Mouse (Mus musculus) intestine, embryonic 14.5 days (tissue): ENCODE measurements around the gene Gfra1. TPM values are rescaled to one million over a fixed set of nuclear protein-coding genes. Genes with fewer than 3 reads are reported as not detected.

ENCODE experiments used
- ATAC-seq: fragments of 200-750 bp; cut with Nextera tagmentation; replicated peaks from 2 replicates; pipeline ENCODE4 v1.8.0; 2017; ENCODE audit warnings: low read depth, moderate number of reproducible peaks, moderate TSS enrichment, moderate library complexity; ENCODE audit not compliant: low FRiP score, low TSS enrichment
- DNase-seq: peaks from one replicate; pipeline ENCODE4 v3.0.0-alpha.2; 2018; ENCODE audit warnings: low spot score
- H3K27ac ChIP-seq: fragments of 300-500 bp; sonication (generic); 2 replicates; pipeline ENCODE4 v1.5.1; 2014; ENCODE audit warnings: low read depth, mild to moderate bottlenecking, control low read depth
- H3K27me3 ChIP-seq: fragments of 300-500 bp; sonication (generic); replicated peaks from 2 replicates; pipeline ENCODE4 v1.6.1; 2014; ENCODE audit warnings: low read length, control low read depth; ENCODE audit not compliant: control insufficient read depth, insufficient read depth
- H3K36me3 ChIP-seq: fragments of 300-500 bp; sonication (generic); 2 replicates; pipeline ENCODE4 v1.6.1; 2014; ENCODE audit warnings: low read length, control low read depth; ENCODE audit not compliant: control insufficient read depth, insufficient read depth
- H3K4me1 ChIP-seq: fragments of 300-500 bp; sonication (generic); replicated peaks from 2 replicates; pipeline ENCODE4 v1.6.1; 2014; ENCODE audit warnings: low read length, control low read depth, mixed read lengths; ENCODE audit not compliant: control insufficient read depth, insufficient read depth
- H3K4me2 ChIP-seq: fragments of 300-500 bp; sonication (generic); 2 replicates; pipeline ENCODE4 v1.6.1; 2014; ENCODE audit warnings: low read length
- H3K4me3 ChIP-seq: fragments of 300-500 bp; sonication (generic); 2 replicates; pipeline ENCODE4 v1.5.1; 2014; ENCODE audit warnings: low read depth, low read length, control low read depth, mixed read lengths
- H3K9ac ChIP-seq: fragments of 300-500 bp; sonication (generic); 2 replicates; pipeline ENCODE4 v1.6.1; 2014; ENCODE audit warnings: mild to moderate bottlenecking, low read length
- H3K9me3 ChIP-seq: fragments of 300-500 bp; sonication (generic); 2 replicates; pipeline ENCODE4 v1.6.1; 2016; ENCODE audit warnings: low read length, control low read depth; ENCODE audit not compliant: control insufficient read depth
- WGBS: fragments of 180-500 bp; shearing (Covaris S2); extraction: QIAGEN DNeasy Blood & Tissue Kit; methylation state at CpG from one replicate; pipeline ENCODE4 v1.1.7; 2014; 5-methylcytosine and 5-hydroxymethylcytosine counted together
- polyA plus RNA-seq: library from polyadenylated mRNA; unstranded; fragments of >200 nt; fragmentation: Nextera tagmentation; extraction: Ambion mirVana; gene quantifications from 2 replicates; pipeline ENCODE4 v1.2.1, GENCODE M21; 2014

Gfra1 gene
- polyA plus RNA-seq, 1 experiment from 2014 or later, result 34.3 TPM

DNA sequence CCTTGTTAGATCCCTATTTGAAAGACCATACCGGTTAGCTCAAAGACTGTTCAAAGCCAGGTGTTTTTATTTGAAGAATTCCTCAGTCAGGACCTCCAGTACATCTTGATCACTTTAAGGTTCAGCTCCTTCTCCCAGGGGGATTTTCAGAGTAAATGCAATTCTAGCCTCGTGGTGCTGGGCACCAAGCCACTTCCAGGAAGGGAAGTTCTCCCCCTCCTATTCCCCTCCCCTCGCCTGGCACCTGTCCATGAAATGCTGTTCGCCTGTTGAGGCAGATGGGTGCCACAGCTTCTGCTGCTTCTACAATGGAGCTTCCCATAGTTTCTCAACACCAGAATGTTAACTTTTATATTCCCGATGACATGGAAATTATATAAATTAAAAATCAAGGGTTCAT is 139.2 kb downstream of the Gfra1 start:
- Histone ChIP-seq H3K36me3 (no peaks in the 10 kb centered on the region), H3K9me3 (peaks cover 3% of the 10 kb centered on the region; the same call in 1 of the 2 replicates), H3K9ac (no peak overlapping the region), H3K27ac (no peak overlapping the region), H3K27me3 (no peaks in the 10 kb centered on the region), H3K4me3 (no peak overlapping the region), H3K4me2 (no peak overlapping the region), H3K4me1 (no peaks in the 10 kb centered on the region)
- ATAC-seq (no peak), DNase-seq (no peak)
- WGBS, result 78% methylated on average over 5 of the region's 5 CpGs

DNA sequence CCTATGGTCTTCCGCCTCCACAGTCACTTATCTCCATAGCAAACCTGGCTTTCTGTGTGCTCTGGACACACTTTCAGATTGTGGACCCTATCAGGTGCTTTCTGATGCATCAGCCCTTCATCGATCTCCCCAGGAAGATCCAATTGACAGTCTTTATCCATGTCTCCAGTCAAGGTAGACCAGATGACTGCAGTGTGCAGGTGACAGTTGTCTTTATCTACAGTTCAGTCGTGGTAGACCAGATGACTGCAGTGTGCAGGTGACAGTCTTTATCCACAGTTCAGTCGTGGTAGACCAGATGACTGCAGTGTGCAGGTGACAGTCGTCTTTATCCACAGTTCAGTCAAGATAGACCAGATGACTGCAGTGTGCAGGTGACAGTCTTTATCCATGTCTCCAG is 140.0 kb downstream of the Gfra1 start:
- H3K4me1 ChIP-seq, result no peaks in the 10 kb centered on the region
- peaks cover 3% of the 10 kb centered on the region; the same call in 1 of the 2 replicates for H3K9me3 ChIP-seq
- 91% methylated on average over 5 of the region's 5 CpGs for WGBS

DNA sequence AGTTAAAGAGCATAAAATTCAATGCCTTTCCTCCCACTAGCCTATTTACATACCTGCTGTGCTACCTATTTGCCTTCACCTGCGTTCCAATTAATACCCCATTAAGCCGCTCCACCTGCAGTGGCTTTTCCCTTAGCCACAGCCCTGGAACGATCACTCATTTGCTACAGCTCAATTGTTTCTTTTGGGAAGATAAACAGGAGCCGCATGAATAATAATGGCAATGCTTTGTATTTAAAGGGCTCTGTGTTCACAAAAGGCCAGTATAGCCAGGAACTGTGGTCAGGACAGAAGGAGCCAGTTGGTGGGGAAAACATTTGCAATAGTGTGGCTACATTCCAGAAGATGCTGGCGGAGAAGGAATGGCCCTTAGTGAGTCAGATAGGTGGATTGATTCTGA is 141.1 kb downstream of the Gfra1 start:
- H3K4me3 ChIP-seq, result no peak overlapping the region
- DNase-seq (no peak), ATAC-seq (no peak)
- H3K9me3 ChIP-seq, result peaks cover 3% of the 10 kb centered on the region; the same call in 1 of the 2 replicates
- no peaks in the 10 kb centered on the region for H3K36me3 ChIP-seq
- no peak overlapping the region for H3K4me2 ChIP-seq
- no peak overlapping the region for H3K27ac ChIP-seq
- 90% methylated on average over 5 of the region's 5 CpGs for WGBS
- H3K9ac ChIP-seq, result no peak overlapping the region
- no peaks in the 10 kb centered on the region for H3K4me1 ChIP-seq
- H3K27me3 ChIP-seq, result no peaks in the 10 kb centered on the region

More for the DNA sequence above, 140.0 kb downstream of the Gfra1 start:
- no peaks in the 10 kb centered on the region for H3K27me3 ChIP-seq
- H3K27ac ChIP-seq, result no peak overlapping the region
- H3K36me3 ChIP-seq, result no peaks in the 10 kb centered on the region
- no peak overlapping the region for H3K4me3 ChIP-seq
- no peak for ATAC-seq
- no peak for DNase-seq
- no peak overlapping the region for H3K9ac ChIP-seq
- H3K4me2 ChIP-seq, result no peak overlapping the region

DNA sequence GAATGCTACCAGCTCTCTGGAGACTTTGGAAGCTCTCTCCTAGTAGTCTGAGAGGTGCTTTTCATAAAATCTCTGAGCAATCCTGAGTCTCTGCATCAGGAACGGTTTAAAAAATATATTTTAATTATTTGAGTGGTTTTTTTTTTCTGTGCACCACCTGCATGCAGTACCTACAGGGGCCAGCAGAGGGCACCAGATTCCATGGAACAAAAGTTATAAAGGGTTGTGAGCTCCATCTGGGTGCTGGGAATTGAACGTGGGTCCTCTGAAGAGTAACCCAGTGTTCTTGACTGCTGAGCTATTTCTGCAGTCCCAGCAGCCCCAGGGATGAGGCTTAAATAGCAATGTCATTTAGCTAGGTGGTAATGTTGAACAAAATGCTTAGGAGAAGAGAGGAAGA is 141.9 kb downstream of the Gfra1 start:
- Histone ChIP-seq H3K36me3 (no peaks in the 10 kb centered on the region), H3K4me3 (no peak overlapping the region), H3K27me3 (no peaks in the 10 kb centered on the region), H3K9me3 (peaks cover 3% of the 10 kb centered on the region; the same call in 1 of the 2 replicates), H3K4me2 (no peak overlapping the region), H3K9ac (no peak overlapping the region), H3K27ac (no peak overlapping the region), H3K4me1 (no peaks in the 10 kb centered on the region)
- ATAC-seq (no peak), DNase-seq (no peak)
- WGBS, result 87% methylated on average over 2 of the region's 2 CpGs

DNA sequence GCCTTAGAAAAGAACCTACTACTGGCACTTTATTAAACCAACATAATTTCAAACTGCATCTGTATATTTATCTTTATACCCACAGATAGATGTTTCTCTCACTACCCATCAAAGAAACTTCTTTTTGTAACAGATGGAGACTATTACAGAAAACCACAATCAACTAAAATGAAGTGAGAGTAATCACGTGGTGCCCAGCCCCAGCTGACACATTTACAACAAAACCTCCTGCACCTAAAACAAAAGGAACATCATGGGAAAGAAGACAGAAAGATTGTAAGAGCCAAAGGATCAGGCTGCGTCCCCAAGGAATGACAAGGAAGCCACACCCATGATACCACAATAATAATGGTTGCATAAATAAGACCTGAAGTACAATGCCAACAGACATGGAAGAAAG is 143.2 kb downstream of the Gfra1 start:
- ATAC-seq (no peak), DNase-seq (no peak)
- Histone ChIP-seq H3K4me2 (no peak overlapping the region), H3K36me3 (no peaks in the 10 kb centered on the region), H3K27ac (no peak overlapping the region), H3K4me1 (no peaks in the 10 kb centered on the region), H3K4me3 (no peak overlapping the region), H3K27me3 (no peaks in the 10 kb centered on the region), H3K9ac (no peak overlapping the region), H3K9me3 (peaks cover 3% of the 10 kb centered on the region; the same call in 1 of the 2 replicates)
- WGBS, result 87% methylated on average over 2 of the region's 2 CpGs

DNA sequence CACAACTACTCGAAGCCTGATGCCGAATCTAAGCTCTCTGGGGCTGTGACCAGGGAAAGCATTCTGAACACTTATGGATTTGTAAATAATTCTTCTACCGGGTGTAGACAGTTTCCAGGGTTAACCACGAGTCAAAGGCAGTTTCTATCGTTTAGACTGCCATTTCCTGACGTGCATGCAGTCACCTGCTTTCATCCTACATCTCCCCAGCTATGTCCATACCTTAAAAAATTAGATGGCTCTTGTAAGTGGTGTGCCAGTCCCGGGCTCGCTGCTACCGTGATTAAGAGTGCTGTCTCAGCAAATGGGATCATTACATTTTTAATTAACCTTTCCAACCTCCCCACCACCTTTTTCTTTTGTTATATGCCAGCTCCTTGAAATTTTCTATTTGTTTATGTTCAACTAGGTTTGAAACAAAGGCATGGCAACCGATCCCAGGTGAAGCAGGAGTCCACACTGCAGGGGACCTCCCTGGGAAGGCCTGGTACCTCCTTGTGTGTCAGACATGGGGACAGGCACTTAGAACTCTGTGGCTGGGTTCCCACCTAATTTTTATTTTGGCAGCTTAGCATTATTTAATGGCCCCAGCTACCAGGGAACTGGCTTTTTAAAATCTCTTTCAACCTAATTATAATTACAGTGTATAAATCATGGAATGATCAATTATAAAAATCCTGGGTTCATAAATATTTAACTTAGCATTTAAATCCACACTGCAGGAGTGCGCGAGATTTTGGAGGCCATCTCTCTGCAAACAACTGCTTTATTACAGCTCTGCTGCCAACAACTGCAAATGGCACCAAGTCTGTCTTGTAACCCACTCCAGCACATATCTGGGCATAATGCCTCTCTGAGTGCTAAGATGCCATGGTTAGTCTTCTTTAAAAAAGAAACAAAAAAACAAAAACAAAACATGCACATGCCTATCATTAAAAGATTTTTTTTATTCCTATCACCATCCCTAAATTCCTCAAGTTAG is 145.1 kb downstream of the Gfra1 start:
- H3K4me3 ChIP-seq, result no peak overlapping the region
- no peaks in the 10 kb centered on the region for H3K27me3 ChIP-seq
- DNase-seq (no peak), ATAC-seq (no peak)
- WGBS, result 55% methylated on average over 12 of the region's 12 CpGs
- H3K9me3 ChIP-seq, result peaks cover 6% of the 10 kb centered on the region; the same call in 1 of the 2 replicates
- no peak overlapping the region for H3K4me2 ChIP-seq
- no peak overlapping the region for H3K9ac ChIP-seq
- H3K27ac ChIP-seq, result no peak overlapping the region
- H3K4me1 ChIP-seq, result no peaks in the 10 kb centered on the region
- H3K36me3 ChIP-seq, result no peaks in the 10 kb centered on the region

DNA sequence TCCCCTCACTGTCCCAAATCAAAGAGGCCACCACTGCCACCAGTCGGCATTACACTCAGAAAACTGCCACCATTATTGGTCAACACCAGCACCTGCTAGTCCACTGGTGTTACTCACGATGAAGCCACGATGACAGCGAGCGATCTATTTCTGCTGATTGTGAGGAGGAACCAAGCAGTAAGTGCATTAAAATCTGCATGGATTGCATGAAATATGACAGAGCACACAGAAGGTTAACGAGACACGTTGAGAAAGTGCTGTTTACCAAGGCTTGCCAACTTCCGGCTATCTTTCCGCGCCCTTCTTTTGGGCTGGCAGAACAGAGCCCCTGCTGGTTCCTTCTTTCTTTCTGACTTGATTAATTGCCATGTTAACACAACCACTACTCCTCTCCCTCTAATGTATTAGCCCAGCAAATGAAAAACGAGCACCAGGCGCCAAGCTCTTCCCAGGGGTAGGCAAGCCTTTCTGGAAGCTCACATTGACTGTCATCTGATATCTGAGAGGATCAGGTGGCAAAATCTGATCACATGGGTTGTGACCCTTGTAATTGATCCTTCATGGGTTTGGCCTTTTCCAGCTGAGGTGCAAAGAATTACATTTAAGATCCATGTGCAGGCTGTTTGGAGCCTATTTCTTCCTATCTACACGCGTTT is 146.0 kb downstream of the Gfra1 start:
- Histone ChIP-seq H3K36me3 (no peaks in the 10 kb centered on the region), H3K4me1 (no peaks in the 10 kb centered on the region), H3K9me3 (peaks cover 6% of the 10 kb centered on the region; the same call in 1 of the 2 replicates), H3K4me2 (no peak overlapping the region), H3K27me3 (no peaks in the 10 kb centered on the region), H3K9ac (no peak overlapping the region), H3K4me3 (no peak overlapping the region), H3K27ac (no peak overlapping the region)
- WGBS, result 74% methylated on average over 14 of the region's 14 CpGs
- ATAC-seq (no peak), DNase-seq (no peak)

DNA sequence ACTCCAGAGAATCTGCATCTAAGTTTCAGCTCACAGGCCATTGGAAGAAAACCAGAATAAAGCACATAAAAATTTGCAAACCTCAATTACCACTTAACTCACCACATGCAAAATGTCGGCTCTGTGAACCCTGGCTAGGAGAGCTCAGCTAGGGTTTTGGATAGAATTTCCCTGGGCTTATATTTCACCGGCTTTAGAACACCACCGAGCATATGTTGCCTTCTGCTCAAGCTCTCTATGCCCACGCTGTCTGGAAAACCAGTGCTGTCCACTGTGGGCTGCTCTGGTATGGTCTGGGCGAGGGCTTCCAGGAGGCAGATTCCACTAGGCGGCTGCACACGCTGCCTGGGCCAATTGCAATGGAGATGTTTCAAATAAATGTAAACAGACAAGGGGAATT is 154.6 kb downstream of the Gfra1 start:
- WGBS, result 80% methylated on average over 7 of the region's 7 CpGs
- ATAC-seq (no peak), DNase-seq (no peak)
- Histone ChIP-seq H3K9me3 (no peaks in the 10 kb centered on the region), H3K27ac (no peak overlapping the region), H3K36me3 (no peaks in the 10 kb centered on the region), H3K4me1 (peaks cover 4% of the 10 kb centered on the region; the same call in 1 of the 2 replicates), H3K4me2 (no peak overlapping the region), H3K27me3 (no peaks in the 10 kb centered on the region), H3K9ac (no peak overlapping the region), H3K4me3 (no peak overlapping the region)
